Mouse (Mus musculus) fibroblast of lung, adult 2 months (primary cell): ENCODE measurements around the gene Wars.

Experiments
- DNase-seq: peaks from one replicate; pipeline ENCODE4 v3.0.0-alpha.2; 2011; ENCODE audit warnings: low read depth

Wars gene

DNA sequence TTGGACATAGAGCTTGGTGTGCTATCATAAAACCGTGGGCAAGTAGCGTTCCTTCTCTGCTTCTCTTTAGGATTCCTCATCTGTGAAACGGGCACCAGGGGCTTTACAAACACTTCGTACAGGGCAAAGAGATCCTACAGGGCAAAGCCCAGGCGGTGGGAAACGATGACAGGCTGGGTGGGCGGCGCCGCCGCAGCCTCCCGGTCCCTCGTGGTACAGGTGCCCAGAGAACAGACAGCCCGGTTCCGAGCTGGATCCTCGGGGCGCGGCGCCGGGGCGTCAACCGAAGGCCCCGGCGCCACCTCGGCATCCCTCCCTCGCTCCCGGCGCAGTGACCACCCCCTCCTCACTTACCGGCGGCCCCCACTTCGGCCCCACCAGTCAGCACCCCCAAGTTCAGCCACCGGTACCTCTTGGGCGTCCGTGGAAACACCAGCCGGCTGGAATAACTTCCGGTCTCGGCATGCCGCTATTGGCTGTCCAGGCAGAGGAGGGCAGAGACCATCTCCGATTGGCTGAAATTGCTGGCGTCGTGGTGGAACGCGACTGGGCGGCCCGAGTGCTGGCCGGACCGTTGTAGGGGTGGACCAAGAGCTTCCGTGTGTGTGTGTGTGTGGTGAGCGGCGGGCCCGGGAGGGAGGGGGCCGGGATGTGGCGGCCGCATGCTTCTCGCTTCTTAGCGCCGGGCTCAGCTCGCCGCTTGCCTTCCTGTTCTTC lies at the start of gene Wars:
Wars (minus strand) TSS at position 460 of the 717 bp plus-strand sequence.
- peak; percentile 91 for DNase-seq

DNA sequence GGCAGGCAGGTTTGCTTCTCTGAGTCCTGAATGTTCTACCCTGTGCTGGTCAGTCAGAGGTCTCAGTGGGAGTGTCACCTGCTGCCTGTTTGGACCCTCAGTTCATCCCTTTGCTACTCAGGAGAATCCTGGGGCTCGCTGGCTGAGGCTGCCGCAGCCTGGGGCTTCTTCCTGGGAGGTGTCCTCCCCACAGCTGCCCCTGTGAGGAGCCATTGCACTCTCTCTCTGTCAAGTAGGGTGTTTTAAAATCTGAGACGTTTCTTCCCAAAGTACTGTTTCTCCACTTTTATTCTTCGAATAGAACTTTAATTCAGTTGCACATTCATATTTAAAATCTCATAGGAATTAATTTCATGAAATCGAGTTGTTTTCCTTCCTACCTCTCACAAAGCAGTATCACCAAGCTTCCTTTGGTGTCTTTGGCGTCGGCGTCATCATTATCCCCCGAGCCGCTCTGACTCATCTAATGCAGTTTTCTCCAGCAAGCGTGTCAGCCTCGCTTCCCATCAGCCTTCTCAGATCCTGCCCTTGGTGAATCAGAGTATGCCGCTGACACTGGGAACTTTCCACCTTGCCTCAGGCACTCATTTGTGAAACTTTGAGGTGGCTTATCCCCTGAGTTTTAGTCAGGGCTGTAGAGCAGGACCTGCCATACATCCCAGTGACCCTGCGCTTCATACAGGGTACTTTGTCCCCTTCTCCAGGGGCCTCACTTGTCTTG lies 48.4 kb upstream of the Wars start:
- no peak for DNase-seq

DNA sequence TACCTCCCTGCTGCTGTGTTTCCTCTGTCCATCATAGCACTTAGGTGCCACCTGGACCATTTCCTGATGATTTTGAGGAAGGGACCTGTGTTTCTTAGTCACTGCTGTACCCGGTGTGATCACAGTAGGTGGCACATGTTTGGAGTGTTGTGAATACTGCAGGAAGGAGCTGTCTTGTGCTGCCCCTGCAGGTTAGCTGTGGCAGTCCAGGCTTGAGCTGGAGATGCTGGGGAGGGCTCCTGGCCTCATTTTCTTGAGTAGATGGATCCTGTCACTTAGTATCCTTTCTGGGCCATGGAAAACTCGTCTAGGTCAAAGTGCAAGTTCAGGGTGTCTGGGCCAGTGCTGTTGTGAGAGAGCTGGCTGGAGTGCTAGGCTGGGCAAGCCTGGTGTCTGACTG lies 47.3 kb upstream of the Wars start:
- DNase-seq = no peak

DNA sequence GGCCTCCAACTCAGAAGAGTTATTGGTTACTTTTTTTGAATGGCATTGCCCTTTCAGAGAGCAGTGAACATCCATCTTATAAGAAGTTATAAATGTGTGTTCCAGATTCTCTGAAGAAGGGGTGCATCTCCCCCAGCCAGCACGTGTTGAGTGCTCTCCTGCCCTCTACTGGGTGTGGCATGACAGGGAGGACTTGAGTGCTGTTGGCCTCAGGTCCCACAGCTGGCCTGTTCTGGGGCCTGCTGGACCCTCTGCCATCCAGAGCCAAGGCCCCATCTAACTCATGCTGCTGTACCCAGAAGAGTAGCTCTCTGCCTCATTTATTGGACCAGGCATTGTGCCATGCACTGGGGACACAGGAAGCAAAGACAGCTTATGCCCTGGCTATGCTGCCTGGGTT lies 46.3 kb upstream of the Wars start:
- DNase-seq = no peak

DNA sequence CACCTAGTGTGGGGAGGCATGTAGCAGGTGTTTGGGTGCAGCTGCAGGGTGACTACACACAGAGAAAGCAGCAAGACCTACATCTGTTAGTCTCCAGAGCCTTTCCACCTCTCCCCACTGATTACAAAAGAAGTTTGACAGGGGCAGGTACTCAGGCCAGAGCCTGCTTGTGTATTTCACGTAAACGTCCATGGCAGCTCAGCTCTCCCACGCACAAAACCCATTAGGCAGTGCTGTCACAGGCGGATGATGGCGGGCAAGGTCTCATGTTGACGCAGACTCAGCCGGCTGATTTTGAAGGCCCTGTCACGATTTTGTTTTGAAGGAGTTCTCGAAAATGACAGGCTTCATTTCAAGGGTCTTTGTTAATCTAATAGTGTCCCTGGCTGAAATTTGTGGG lies 45.3 kb upstream of the Wars start:
- no peak for DNase-seq

DNA sequence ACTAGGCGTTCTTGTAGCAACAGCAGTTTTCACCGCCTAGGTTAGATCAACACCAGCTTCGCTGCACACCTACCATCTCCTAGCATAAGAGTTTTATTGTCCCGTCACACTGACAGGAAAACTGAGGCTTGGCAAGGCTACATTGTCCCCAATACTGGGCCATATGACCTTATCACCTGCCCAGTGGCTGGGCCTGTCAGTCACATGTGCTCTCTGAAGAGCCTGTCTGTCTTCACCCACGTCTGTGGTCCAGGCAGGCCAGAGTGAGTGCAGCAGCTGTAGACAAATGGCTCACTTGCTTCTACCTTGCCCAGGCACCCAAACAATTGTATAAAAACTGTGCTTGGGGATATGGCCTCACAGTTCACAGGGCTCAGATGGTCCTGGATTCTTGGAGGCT lies 44.9 kb upstream of the Wars start:
- no peak for DNase-seq

DNA sequence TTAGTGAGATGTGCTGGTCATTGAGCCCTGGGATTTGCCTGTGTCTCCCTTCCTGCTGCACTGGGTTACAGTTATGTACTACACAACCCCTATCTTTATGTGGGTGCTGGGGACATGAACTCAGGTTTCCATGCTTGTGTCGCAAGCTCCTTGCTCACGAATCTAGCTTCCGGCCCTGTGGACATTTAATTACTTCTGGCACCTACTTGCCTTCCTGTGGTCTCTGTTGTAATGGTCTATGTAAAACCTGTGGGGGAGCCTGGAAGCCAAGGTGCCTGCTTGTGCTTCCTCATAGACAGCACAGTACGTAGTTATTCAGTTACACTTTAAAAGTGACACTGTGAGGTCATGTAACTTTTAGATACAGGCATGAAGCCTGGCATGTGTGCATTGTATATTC lies 43.5 kb upstream of the Wars start:
- DNase-seq = no peak

DNA sequence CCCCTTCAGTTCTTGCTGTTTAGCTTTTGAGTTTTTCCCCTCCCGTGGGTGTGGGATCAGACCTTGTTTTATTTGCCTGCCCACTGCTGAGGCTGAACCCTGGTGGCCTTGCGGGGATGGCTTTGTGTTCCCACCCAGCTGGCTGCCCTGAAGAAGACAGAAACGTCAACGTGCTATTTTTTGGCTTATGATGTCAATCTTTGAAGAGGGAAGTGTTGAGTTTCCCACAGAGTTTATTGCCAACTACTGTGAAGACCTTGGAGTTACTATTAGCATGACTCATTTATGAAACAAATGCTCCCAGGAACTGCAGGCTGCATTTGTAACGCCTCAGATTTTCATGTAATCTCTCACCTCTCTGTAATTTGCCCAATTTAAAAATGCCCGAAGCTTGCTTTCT lies 42.9 kb upstream of the Wars start:
- DNase-seq = peak; percentile 71

DNA sequence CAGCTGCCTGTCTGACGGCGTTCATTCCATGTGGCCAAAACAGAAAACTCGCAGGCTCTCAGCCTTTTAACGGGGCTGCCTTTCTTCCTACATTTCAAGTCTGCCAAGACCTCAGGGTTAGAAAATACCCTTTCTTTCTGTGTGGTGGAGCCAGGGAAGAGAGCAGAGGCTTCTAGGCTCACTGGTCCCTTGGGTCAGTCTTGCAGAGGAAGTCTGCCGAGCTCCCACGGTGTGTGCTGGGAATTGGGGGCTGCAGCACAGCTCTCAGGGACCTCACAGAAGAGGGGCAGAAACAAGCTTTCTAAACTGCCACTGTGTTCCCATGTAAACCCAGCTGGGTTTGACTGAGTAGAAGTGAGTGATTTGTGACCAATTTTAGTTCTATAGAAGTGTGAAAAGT lies 40.3 kb upstream of the Wars start:
- DNase-seq = no peak

DNA sequence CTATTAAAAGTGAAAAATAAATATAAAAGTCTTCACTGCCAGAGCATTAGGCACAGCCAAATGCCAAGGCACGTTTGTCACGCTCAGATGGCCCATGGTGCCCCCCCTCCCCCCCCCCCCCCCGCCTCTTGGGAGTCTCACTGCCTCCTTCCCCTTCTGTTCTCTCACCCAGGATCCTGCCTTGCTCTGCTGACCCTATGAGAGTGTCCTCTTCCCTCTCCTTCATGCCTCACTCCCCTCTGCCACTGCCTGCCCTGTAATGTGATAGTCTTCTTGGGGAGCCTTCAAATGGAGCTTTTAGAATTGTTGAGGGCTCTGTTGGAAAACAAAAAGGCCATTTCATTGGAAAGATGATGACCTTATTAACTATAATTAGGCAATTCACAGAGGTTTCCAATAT lies 38.1 kb upstream of the Wars start:
- DNase-seq = no peak

DNA sequence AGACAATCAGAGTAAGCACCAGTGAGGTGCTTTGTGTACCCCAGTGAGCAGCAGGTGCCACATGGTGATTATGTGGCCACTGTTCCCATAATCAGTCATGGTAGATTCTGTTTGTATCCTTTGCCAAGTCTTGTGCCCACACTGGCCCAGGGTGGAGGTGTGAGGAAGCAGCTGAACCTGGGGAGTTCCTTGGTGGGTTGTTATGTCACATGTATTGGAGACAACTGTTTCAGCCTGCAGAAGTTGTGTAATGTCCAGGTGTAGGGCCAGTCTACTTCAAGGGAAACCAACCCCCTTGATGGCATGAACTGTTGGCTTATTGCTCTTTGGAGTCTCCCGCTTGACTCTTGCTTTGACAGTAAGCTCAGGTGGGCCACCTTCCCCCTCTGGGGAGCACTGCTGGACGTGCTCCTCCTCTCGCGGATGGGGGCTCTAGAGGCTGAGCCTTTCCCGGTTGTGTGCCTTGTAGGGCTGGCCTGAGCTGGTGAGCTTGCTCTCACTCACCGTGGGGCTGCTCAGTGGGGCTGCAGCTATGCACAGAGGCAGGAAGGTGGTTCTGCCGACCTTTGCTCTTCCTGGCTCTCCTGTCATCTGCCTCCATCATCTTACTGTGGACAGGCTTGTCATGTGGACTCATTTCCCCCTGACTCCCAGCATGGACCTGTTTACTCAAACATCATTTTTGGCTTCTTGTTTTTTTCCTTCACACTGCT lies 37.5 kb upstream of the Wars start:
- DNase-seq = no peak

DNA sequence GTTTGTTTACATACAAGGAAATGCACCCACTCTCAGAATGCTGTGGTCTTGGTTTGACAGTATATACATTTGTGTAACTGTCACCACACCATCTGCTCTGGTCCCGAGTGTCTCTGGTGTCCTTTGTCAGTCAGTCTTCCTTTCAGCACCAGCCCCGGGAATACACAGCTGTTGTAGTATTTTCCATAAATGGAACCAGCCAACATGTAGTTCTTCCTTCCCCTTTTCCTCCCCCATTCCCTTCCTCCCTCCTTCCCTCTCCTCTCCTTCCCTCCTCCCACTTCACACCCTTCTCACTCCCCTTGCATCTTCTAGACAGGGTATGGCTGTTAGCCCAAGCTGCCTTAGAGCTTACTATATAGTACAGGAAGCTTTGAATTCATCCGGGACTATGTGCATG lies 35.5 kb upstream of the Wars start:
- DNase-seq = no peak

DNA sequence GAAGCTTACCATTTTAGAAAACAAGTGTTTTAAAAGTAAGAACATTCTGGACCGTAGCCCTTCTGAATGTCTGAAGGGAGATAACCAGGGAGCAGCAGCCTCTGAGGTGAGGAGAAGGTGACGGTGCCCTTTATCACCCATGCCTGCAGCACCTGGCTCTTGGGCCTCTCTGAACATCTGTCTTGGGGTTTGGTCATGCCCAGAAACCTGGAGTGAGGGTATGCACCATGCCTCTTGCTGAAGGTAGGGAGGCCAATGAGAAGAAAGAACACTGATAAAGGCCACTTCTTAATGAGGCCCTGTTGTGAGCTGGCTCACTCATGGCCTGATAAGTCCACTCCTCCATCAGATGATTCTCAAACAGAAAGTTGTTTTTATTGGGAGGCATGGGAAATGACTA lies 34.3 kb upstream of the Wars start:
- DNase-seq = no peak

DNA sequence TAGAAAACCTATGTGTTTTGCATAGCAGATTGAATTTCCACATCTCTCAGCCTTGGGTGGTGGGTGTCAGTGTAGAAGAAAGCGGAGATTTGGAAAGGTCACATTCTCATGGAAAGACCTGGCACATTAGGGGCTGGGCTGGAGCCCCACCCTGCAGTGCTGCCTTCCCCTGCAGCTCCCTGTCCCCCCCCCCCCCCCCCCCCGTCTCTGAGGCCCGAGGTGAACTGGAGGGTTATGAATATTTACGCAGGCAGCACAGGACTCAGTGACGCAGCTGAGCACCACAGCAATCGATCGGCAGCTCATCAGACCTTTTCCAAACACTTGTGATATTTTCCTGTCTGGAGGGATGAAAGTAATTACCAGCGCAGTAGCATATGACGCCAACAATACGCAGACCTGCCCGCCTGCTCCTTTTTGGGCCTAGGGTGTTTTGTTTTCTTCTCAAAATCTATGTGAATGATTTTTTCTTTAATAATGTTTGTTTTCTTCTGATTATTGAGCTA lies 32.7 kb upstream of the Wars start:
- DNase-seq = no peak

DNA sequence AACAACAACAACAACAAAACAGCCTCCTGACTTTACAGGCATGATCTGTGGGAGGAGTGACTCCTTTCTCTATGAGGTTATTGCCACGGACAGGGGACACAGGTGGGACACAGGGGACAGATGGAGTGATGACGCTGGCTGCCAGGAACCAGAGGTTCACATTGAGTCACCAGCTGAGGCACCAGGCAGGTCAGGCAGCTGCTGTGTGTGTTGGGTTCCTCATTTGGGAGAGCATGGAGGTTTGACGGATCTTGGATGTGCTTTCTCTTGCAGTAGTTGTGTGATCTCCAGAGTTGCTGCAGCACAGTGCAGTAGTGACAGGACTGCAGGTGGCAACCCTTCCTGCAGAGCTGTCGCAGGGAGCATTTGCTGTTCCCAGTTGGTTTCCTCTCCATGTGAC lies 24.8 kb upstream of the Wars start:
- DNase-seq = no peak

DNA sequence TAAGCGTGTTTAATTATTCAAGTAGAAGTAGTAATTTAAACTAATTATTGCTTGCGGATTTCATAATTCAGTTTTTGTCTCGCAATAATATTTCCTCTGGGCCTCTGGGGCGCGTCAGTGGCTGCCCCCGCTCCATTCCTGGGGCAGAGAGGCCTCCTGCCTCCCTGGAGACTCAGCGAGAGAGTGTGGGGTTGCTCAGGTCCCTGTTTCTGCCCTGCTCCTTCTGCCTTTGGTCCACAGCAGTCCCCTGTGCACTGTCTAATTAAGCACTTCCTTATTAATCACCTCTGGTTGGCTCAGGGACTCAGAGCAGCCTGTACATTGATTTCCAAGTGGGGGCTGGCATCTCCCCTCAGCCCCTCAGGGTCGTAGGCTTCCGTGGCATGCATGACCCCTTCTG lies 23.5 kb upstream of the Wars start:
- no peak for DNase-seq

DNA sequence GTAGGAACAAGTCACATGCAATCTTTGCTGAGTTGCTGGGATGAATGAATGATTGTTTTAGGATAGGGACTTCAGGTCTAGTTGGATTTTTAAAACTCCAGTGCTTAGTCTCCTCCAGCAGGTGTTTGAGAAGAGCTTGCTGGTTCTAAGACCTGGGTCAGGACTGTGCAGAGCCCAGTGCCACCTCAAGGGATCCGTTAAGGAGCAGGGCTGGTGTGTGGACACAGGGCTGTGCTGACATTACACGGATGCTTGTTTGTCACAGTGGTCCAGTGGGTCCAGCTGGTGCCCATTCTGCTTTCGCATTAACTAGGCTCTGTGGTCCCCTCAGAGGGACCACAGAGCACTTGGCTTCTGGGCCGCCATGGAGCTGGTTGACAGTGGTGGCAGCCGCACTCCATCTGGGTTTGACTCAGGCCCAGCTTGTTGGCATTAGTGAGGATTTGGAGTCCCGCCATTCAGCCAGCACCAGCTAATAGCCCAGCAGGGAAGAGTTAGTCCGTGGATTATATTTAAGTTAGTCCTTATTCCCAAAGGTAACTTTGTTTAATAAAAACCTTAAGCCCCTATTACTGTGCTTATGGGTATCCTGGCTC lies 22.6 kb upstream of the Wars start:
- DNase-seq = no peak

DNA sequence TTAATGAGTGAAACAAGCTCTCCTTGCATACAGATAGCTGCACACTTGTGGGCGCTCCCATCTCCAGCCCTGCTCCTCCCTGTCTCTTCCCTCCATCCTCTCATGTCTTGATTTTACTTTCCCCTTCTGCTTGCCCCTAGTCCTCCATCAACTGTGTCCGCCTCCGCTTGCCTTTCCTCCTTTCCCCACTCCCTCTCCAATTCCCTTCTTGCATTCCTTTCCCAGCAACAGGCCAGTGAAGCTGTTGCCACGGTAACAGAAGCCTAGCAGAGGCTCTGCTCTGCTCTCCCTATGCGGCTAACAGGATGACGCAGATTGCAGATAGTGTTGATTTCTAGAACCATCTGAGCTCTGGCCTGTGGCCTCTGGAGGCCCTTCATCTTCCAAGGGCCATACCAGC lies 21.9 kb upstream of the Wars start:
- peak; percentile 33 for DNase-seq

DNA sequence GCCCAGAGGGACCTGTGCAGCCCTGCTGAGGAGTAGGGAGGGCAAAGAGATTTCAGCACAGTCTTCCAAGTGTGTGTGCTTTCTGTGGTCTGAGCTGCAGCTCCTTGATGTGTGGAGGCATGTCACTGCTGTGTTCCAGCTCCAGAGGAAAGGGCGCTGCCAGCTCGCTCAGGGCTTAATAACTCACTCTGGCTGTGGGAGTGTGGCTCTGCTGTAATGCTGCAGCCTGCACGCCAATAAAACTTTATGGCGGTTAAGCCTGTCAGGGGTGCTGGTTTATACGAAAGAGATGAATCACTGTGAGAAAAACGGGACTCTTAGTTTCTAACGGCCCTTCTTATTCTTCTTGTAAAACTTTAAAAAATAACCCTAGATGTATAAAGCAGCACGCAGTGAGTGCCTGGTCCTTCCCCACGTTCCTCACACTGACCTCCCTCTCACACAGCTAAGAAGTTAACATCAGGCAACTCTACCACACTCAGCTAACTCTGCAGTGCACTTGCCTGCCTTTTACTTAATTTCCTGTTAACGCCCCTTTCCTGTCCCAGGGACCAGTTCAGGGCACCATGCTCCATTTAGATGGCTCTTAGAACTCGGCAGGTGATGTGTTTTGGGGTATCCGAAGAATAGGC lies 20.9 kb upstream of the Wars start:
- peak; percentile 66 for DNase-seq

DNA sequence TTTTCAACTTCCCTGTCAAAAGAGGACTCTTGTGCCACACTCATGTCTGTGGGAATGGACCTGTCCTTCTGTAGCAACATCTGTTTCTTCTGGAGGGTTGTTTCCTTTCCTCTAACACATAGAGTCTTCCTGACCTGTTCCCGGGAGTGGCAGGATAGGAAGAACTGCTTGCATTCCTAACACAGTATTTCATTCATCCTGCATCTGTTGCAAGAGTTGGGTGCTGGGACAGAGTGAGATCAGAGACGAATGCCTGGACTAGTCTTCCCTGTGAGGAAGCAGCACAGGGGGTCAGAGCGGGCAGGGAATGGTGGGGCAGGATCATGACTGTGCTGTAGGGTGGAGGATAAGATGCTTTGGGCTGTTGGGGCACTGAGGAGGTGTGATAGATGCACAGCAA lies 20.2 kb upstream of the Wars start:
- peak; percentile 40 for DNase-seq

DNA sequence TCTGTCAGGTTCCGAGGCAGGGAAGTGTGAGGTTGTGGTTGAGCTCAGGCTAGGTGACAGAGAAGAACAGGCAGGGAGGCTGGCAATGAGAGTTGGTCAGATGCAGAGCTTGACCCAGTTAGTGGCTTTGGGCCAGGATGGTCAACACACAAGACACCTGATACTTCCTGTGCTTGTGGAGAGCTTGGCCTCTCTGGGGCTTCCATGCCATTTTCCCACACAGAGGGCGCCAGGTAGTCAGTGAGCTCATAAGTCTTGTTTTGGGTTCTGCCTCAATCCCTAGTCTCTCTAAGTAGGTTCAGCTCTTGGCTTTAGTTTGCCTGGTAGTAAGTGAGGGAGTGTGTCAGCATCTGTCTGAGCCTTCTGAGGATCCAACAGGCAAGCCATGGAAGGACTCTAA lies 18.5 kb upstream of the Wars start:
- DNase-seq = peak; percentile 60

DNA sequence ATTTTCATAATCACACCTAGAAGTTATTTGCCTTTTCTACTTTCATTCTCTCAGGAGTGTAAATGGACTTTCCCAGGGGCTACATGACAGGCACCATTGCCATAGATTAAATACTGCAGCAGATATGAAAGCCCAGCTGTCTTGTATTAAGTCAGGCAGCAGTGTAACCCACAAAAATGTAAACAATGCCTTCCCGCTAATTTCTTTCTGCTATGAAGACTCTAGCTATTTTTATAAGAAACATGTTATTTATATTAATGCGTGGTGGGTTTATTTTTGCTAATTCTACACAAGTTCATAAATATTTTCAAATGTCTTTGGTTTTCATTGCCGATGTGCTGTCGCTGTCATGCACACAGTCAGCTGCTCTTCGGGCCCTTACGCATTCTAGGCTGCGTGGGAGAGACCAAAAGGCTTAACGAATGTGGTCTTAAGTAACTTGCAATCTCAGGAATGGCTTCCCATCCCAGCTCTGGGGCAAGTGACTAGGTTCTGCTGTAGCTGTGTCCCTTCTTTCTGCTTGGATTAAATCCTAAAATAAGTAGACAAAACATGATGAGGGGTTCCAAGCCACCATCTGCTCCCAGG lies 16.0 kb upstream of the Wars start:
- no peak for DNase-seq
